Mouse (Mus musculus) megakaryocyte, embryonic 14.5 days (primary cell): ENCODE measurements at regions not wholly inside any gene's neighbourhood (a gene's known extent, or its start where the extent isn't known, plus 50 kb on each side); places are given as distances from the start of the nearest gene placed in this dataset.

ENCODE experiments used
- FLI1 ChIP-seq: IDR thresholded peaks from 2 replicates; pipeline ENCODE4 v1.6.1; 2012; ENCODE audit warnings: low read length, inconsistent platforms, mixed read lengths
- GATA1 ChIP-seq: IDR thresholded peaks from 3 replicates; pipeline ENCODE4 v1.6.1; 2012; ENCODE audit warnings: mixed read lengths, low read length, inconsistent platforms, borderline replicate concordance

DNA sequence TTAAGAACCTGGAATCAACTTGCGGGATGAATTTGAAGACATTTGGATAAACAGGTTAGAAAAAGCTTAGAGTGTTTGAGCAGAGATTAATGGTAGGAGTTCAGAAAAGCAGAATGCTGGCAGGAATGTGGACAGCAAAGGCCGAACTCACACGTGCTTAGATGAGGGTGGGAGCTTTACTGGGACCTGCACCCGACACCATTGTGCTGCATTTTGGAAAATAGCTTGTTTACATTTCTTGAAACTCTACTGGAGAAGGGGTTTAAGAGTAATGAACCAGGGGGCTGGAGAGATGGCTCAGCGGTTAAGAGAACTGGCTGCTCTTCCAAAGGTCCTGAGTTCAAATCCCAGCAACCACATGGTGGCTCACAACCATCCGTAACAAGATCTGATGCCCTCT is 154.9 kb downstream of the Gpat3 start:
- TF ChIP-seq GATA1 = no peak
- TF ChIP-seq FLI1 = no peak
